Mouse (Mus musculus) ES-Bruce4 (cell line): ENCODE data around the gene Acat2.

ENCODE experiments used
- CTCF ChIP-seq: IDR thresholded peaks from one replicate; pipeline ENCODE4 v1.8.1; 2011; ENCODE audit warnings: low read depth, low read length
- EP300 ChIP-seq: IDR thresholded peaks from 2 replicates; pipeline ENCODE4 v1.6.1; 2011; ENCODE audit warnings: low read depth, low read length; ENCODE audit not compliant: insufficient read depth
- POLR2A ChIP-seq: IDR thresholded peaks from one replicate; pipeline ENCODE4 v1.8.1; 2011; ENCODE audit warnings: low read length; ENCODE audit not compliant: insufficient read depth

- TF ChIP-seq CTCF (no peak), POLR2A (no peak), EP300 (no peak)
Observed at GRCm38 (mm10) chr17:12949669-12950068, 10.9 kb downstream of the Acat2 start.
